Mouse (Mus musculus): ENCODE results near the gene 2900026A02Rik.
A peak's percentile ranks its signal among the peaks of the same experiment; 100 is the strongest.

- TF ChIP-seq POLR2A (IDR thresholded peaks at IDR 0.05; ENCODE audit: low read depth, low read length) (no peak), CTCF (IDR thresholded peaks at IDR 0.05; ENCODE audit: extremely low read depth, insufficient read length, insufficient replicate concordance, low read depth, low read length) (peak; percentile 33; the same call in 1 of the 2 replicates)
Measured at GRCm38 (mm10) chr5:113140872-113141271, 80.2 kb downstream of the 2900026A02Rik start.

Data from small intestine, adult 2 months (tissue).